Mouse (Mus musculus): ENCODE results near the gene Pou6f1.

Pou6f1 gene

GRCm38 (mm10) chr15:100527900-100528299, 71.9 kb downstream of the Pou6f1 start:
- in situ Hi-C loops (cut with MboI; ENCODE audit: low sequenced_read_pairs), result loop anchor here (25.0 kb wide), 1 partner anchor 159 kb away; the partner anchor contains the start of gene Cela1

DNA sequence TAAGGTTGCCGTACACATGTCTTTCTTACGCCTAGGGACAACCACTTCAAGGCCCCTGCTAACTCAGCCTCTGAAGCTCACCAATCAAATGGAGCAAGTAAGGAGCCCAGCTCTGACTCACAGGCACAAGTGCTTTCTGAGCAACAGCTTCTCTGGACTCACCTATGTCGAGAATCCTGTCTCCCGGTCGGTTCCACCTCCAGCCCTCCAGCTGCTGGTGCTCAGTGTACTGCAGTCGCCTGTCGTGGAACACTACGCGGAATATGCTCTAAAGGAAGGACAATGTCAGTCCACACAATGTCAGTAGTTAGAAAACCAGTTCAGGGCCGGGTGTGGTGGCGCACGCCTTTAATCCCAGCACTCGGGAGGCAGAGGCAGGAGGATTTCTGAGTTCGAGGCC, 74.4 kb downstream of the Pou6f1 start:
- in situ Hi-C loops (cut with MboI; ENCODE audit: low sequenced_read_pairs), result loop anchor here (25.0 kb wide), 1 partner anchor 162 kb away; the partner anchor contains the start of gene Cela1
